Mouse (Mus musculus): ENCODE data around the gene Etnk2. TPM values are rescaled to one million over a fixed set of nuclear protein-coding genes. Genes with fewer than 3 reads are reported as not detected.

Etnk2 gene
- polyA plus RNA-seq, 1 experiment: 0.93 TPM

- no peak for TF ChIP-seq CTCF (IDR thresholded peaks at IDR 0.05; ENCODE audit: insufficient read depth, low read length)
- TF ChIP-seq POLR2A (IDR thresholded peaks at IDR 0.05; ENCODE audit: borderline replicate concordance, extremely low read depth, low read depth, low read length): no peak
Measured at GRCm38 (mm10) chr1:133364022-133364630, 754 bp downstream of the Etnk2 start.

GRCm38 (mm10) chr1:133364890-133365289 lies 1.5 kb downstream of the Etnk2 start:
- Histone ChIP-seq H3K4me3 (replicated peaks; ENCODE audit: extremely low read depth, low read depth, low read length) (no peak overlapping the region), H3K4me1 (ENCODE audit: control insufficient read depth, insufficient read depth, low read length) (no peaks in the 10 kb centered on the region)
- TF ChIP-seq POLR2A (IDR thresholded peaks at IDR 0.05; ENCODE audit: borderline replicate concordance, extremely low read depth, low read depth, low read length) (no peak), CTCF (IDR thresholded peaks at IDR 0.05; ENCODE audit: insufficient read depth, low read length) (no peak)
- 73% methylated on average over 2 of the region's 2 CpGs for WGBS
- no peak for DNase-seq

More at GRCm38 (mm10) chr1:133364022-133364630, 754 bp downstream of the Etnk2 start:
- Histone ChIP-seq H3K4me3 (replicated peaks; ENCODE audit: extremely low read depth, low read depth, low read length) (no peak overlapping the region), H3K4me1 (ENCODE audit: control insufficient read depth, insufficient read depth, low read length) (no peaks in the 10 kb centered on the region)
- no peak for DNase-seq
- 8% methylated on average over 27 of the region's 27 CpGs for WGBS

- no peak overlapping the region for H3K4me3 ChIP-seq (replicated peaks; ENCODE audit: extremely low read depth, low read depth, low read length)
Measured at GRCm38 (mm10) chr1:133366951-133367605, 3.7 kb downstream of the Etnk2 start.

DNA sequence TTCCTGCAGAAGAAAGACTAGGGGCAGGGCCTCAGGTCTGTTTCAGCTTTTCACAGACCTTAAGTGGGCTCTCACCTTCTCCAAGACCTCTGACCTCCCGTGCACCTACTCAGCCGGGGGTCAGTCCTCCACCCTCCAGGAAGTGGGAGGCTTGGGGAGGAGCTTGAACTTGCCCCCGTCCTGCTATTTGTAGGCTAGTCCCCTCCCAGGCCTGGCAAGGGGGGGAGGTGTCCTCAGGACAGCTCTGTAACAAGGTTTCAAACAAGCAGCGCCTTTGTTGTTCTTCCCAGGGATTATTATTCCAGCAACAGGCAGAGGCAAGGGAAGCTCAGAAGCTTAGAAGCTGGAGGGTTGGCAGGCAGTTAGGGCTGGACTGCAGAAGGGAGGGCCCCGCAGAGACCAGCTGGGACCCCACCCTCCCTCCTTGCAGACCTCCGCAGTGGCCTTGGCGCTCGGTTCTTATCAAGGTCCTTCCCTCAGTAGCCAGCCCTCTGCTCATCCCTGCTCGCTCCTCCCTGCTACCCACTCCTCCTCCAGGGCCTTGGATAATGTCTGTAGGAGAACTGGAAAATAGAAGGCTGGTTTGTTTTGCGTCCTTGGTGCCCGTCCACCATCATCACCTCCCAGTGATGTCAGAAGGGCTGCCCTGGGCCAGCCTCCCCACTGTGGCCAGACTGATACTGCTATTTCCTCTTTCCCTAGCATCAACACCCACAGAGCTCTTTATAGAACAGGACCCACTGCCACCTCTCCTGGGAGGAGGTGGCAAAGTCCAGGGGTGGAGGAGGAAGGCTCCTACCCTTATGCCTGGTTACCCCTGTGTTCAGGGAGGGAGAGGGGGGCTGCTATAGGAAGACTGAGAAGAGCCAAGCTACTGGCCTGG lies 4.5 kb downstream of the Etnk2 start:
- H3K4me1 ChIP-seq (ENCODE audit: control insufficient read depth, insufficient read depth, low read length): no peaks in the 10 kb centered on the region
- 37% methylated on average over 11 of the region's 11 CpGs for WGBS
- no peak overlapping the region for H3K4me3 ChIP-seq (replicated peaks; ENCODE audit: extremely low read depth, low read depth, low read length)
- DNase-seq: no peak
- TF ChIP-seq POLR2A (IDR thresholded peaks at IDR 0.05; ENCODE audit: borderline replicate concordance, extremely low read depth, low read depth, low read length) (no peak), CTCF (IDR thresholded peaks at IDR 0.05; ENCODE audit: insufficient read depth, low read length) (no peak)

More at GRCm38 (mm10) chr1:133366951-133367605, 3.7 kb downstream of the Etnk2 start:
- WGBS: 56% methylated on average over 10 of the region's 10 CpGs
- no peak for DNase-seq
- TF ChIP-seq CTCF (IDR thresholded peaks at IDR 0.05; ENCODE audit: insufficient read depth, low read length) (no peak), POLR2A (IDR thresholded peaks at IDR 0.05; ENCODE audit: borderline replicate concordance, extremely low read depth, low read depth, low read length) (no peak)
- no peaks in the 10 kb centered on the region for H3K4me1 ChIP-seq (ENCODE audit: control insufficient read depth, insufficient read depth, low read length)

DNA sequence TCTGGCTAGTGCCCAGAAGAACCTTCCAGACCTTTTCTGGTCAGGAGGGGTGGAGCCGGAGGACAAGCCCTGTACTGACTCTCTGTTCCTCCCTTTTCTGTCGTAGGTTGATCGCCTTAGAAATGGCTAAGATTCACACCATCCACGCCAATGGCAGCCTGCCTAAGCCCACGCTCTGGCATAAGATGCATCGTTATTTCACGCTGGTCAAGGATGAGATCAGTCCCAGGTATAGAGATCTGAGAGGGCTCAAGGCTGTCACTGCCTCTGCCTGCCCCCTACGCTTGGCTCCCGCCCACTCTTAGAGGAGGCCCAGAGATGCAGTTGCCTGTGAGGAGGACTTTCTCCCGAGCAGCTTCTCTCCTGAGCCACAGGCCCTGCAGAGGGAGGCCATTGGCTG lies 5.3 kb downstream of the Etnk2 start:
- TF ChIP-seq POLR2A (IDR thresholded peaks at IDR 0.05; ENCODE audit: borderline replicate concordance, extremely low read depth, low read depth, low read length) (no peak), CTCF (IDR thresholded peaks at IDR 0.05; ENCODE audit: insufficient read depth, low read length) (no peak)
- no peak for DNase-seq
- Histone ChIP-seq H3K4me3 (replicated peaks; ENCODE audit: extremely low read depth, low read depth, low read length) (no peak overlapping the region), H3K4me1 (ENCODE audit: control insufficient read depth, insufficient read depth, low read length) (no peaks in the 10 kb centered on the region)
- 83% methylated on average over 10 of the region's 10 CpGs for WGBS

DNA sequence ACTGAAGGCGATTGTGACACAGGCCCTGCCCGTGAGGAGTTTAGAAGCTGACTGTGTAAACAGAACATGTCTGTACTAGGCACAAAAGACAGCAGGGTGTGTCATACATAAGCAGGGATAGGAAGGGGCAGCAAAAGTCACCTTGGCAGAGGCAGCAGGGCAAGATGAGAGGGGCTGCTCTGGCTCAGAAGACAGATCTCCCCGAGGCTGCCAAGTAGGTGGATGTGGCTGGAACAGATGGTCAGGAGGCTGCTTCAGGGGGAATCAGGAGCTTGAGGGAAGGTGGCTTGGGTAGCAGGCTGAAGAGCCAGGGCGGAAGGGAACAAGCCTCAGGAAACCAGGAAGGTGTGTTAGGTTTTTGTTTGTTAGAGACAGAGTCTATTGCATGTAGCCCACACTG lies 7.0 kb downstream of the Etnk2 start:
- DNase-seq: no peak
- H3K4me1 ChIP-seq (ENCODE audit: control insufficient read depth, insufficient read depth, low read length): no peaks in the 10 kb centered on the region
- TF ChIP-seq CTCF (IDR thresholded peaks at IDR 0.05; ENCODE audit: insufficient read depth, low read length) (no peak), POLR2A (IDR thresholded peaks at IDR 0.05; ENCODE audit: borderline replicate concordance, extremely low read depth, low read depth, low read length) (no peak)
- 64% methylated on average over 4 of the region's 4 CpGs for WGBS
- no peak overlapping the region for H3K4me3 ChIP-seq (replicated peaks; ENCODE audit: extremely low read depth, low read depth, low read length)

DNA sequence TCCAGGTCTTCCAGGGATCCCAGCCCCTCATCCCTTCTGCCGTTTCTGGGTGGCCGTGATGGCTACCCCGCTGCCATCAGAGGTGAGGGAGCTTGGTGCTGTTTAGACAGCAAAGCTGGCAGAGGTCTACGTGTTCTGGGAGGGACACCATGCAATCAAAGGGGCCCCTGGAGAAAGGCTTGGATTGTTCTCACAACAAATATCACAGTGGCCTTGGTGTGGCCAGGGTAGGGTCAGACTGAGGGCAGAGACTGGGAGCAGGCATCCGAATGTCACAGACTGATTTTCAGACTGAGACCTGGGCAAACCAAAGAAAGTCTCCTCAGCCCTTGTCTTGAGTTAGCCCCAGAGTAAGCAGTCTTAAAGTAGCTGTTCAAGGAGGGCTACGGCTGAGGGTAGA lies 8.1 kb downstream of the Etnk2 start:
- WGBS: 78% methylated on average over 6 of the region's 6 CpGs
- no peaks in the 10 kb centered on the region for H3K4me1 ChIP-seq (ENCODE audit: control insufficient read depth, insufficient read depth, low read length)
- no peak for DNase-seq
- no peak overlapping the region for H3K4me3 ChIP-seq (replicated peaks; ENCODE audit: extremely low read depth, low read depth, low read length)
- no peak for TF ChIP-seq POLR2A (IDR thresholded peaks at IDR 0.05; ENCODE audit: borderline replicate concordance, extremely low read depth, low read depth, low read length)
- no peak for TF ChIP-seq CTCF (IDR thresholded peaks at IDR 0.05; ENCODE audit: insufficient read depth, low read length)

GRCm38 (mm10) chr1:133372113-133372512 lies 8.7 kb downstream of the Etnk2 start:
- H3K4me3 ChIP-seq (replicated peaks; ENCODE audit: extremely low read depth, low read depth, low read length): no peak overlapping the region
- 57% methylated on average over 8 of the region's 8 CpGs for WGBS
- TF ChIP-seq CTCF (IDR thresholded peaks at IDR 0.05; ENCODE audit: insufficient read depth, low read length) (no peak), POLR2A (IDR thresholded peaks at IDR 0.05; ENCODE audit: borderline replicate concordance, extremely low read depth, low read depth, low read length) (no peak)
- no peak for DNase-seq
- H3K4me1 ChIP-seq (ENCODE audit: control insufficient read depth, insufficient read depth, low read length): no peaks in the 10 kb centered on the region

GRCm38 (mm10) chr1:133375696-133376346 lies 12.4 kb downstream of the Etnk2 start:
- WGBS: 54% methylated on average over 10 of the region's 10 CpGs
- H3K4me3 ChIP-seq (replicated peaks; ENCODE audit: extremely low read depth, low read depth, low read length): no peak overlapping the region
- no peak for TF ChIP-seq POLR2A (IDR thresholded peaks at IDR 0.05; ENCODE audit: borderline replicate concordance, extremely low read depth, low read depth, low read length)
- no peak for TF ChIP-seq CTCF (IDR thresholded peaks at IDR 0.05; ENCODE audit: insufficient read depth, low read length)
- peaks cover 5% of the 10 kb centered on the region for H3K4me1 ChIP-seq (ENCODE audit: control insufficient read depth, insufficient read depth, low read length)
- no peak for DNase-seq

Data from lung, adult 2 months (tissue).